ENCODE assay signal across 30 mouse cellular contexts in genomic region chr10:40918669-40919440, GRCm38 (mm10). TPM values are rescaled to one million over a fixed set of nuclear protein-coding genes. Genes with fewer than 3 reads are reported as not detected.
DNase-seq lines count a peak whose midpoint lies in the region; ATAC-seq and TF ChIP-seq lines count a peak whose summit lies in the region.
"Had no signal": no experiment of that assay in that cellular context is flagged by ENCODE, and none has a peak within 500 bp of the region (broad histone marks: within the 10 kb centered on the region; RNA-seq: fewer than 3 reads in every experiment).

No protein-coding gene starts in this region.

- no peak overlapping the region for H3K4me2 ChIP-seq in forebrain, postnatal 0 days (ENCODE audit: low read depth)
- H3K4me2 ChIP-seq in forebrain, embryonic 16.5 days (ENCODE audit: low read length) = no peak overlapping the region
- H3K4me2 ChIP-seq: forebrain, embryonic 13.5 days; heart, embryonic 13.5 days; limb, embryonic 12.5 days; midbrain, embryonic 12.5 days; neural tube, embryonic 15.5 days; stomach, embryonic 15.5 days had no signal

- 74% methylated on average over 8 of the region's 8 CpGs for WGBS in forebrain, postnatal 0 days
- WGBS in forebrain, embryonic 16.5 days = 78% methylated on average over 8 of the region's 8 CpGs

- no peaks in the 10 kb centered on the region for H3K27me3 ChIP-seq in forebrain, postnatal 0 days (ENCODE audit: insufficient read depth, low read length)
- H3K27me3 ChIP-seq in forebrain, embryonic 16.5 days (replicated peaks; ENCODE audit: control insufficient read depth, insufficient read depth, low read length) = no peaks in the 10 kb centered on the region
- H3K27me3 ChIP-seq in MEL (ENCODE audit: control insufficient read depth in 1 of 2, insufficient read depth in 2 of 2, low read length in 2 of 2) = no peaks in the 10 kb centered on the region
- H3K27me3 ChIP-seq: forebrain, embryonic 13.5 days; heart, embryonic 13.5 days; limb, embryonic 12.5 days; midbrain, embryonic 12.5 days; neural tube, embryonic 15.5 days; Patski; stomach, embryonic 15.5 days had no signal

- TF ChIP-seq POLR2A in MEL (IDR thresholded peaks at IDR 0.05; ENCODE audit: control insufficient read depth in 1 of 2, insufficient read depth in 1 of 2, low read depth in 1 of 2, low read length in 2 of 2, poor library complexity in 1 of 2) = no peak

- H3K9ac ChIP-seq in forebrain, postnatal 0 days = no peak overlapping the region
- H3K9ac ChIP-seq in forebrain, embryonic 16.5 days (replicated peaks; ENCODE audit: low read depth, low read length) = no peak overlapping the region
- H3K9ac ChIP-seq in MEL (ENCODE audit: control insufficient read depth, low read depth, low read length, poor library complexity, severe bottlenecking) = no peak overlapping the region
- H3K9ac ChIP-seq: forebrain, embryonic 13.5 days; heart, embryonic 13.5 days; limb, embryonic 12.5 days; liver, postnatal 0 days; midbrain, embryonic 12.5 days; neural tube, embryonic 15.5 days; stomach, embryonic 15.5 days had no signal

- 0 out of 4 replicates have a peak, but pooled peaks of 1 of the 2 experiments have one; percentile 6 for TF ChIP-seq EP300 in MEL (IDR thresholded peaks at IDR 0.05; ENCODE audit: low read depth in 1 of 2, low read length in 2 of 2)

- H3K4me1 ChIP-seq in forebrain, postnatal 0 days (ENCODE audit: insufficient read depth) = no peaks in the 10 kb centered on the region
- H3K4me1 ChIP-seq in forebrain, embryonic 16.5 days (replicated peaks; ENCODE audit: control insufficient read depth, insufficient read depth, low read length) = no peaks in the 10 kb centered on the region
- H3K4me1 ChIP-seq in MEL (ENCODE audit: control insufficient read depth in 1 of 2, insufficient read depth in 2 of 2, low read length in 2 of 2) = peaks cover 0 to 4% of the 10 kb centered on the region in 2 experiments; a peak in 2 of 4 replicates
- H3K4me1 ChIP-seq: limb, embryonic 12.5 days; midbrain, embryonic 12.5 days had no signal

- TF ChIP-seq CTCF in forebrain, postnatal 0 days (IDR thresholded peaks at IDR 0.05; ENCODE audit: low read depth) = no peak
- TF ChIP-seq CTCF in left cerebral cortex, adult 2 months (IDR thresholded peaks at IDR 0.05) = no peak
- TF ChIP-seq CTCF in MEL (IDR thresholded peaks at IDR 0.05 in 2 of 3, conservative IDR thresholded peaks at IDR 0.05 in 1 of 3; ENCODE audit: control insufficient read depth in 1 of 3, insufficient read depth in 1 of 3, low read depth in 2 of 3, low read length in 3 of 3, poor library complexity in 1 of 3, severe bottlenecking in 1 of 3) = no peak

- no peak for TF ChIP-seq RAD21 in MEL (IDR thresholded peaks at IDR 0.05; ENCODE audit: low read depth, low read length)

- DNase-seq in forebrain, postnatal 0 days = no peak
- no peak for DNase-seq in left cerebral cortex, adult 2 months (ENCODE audit: extremely low spot score in 1 of 2, low spot score in 2 of 2)
- no peak for DNase-seq in left cerebral cortex, adult 8-10 months (ENCODE audit: low spot score in 2 of 2)
- peak; percentile 56 for DNase-seq in MEL (ENCODE audit: low read depth, low spot score)
- peak; percentile 76 for DNase-seq in brain, adult 2 months (ENCODE audit: low read depth, low spot score)
- DNase-seq in right cerebral cortex, postnatal 36 days (ENCODE audit: low spot score in 2 of 2) = no peak
- no peak for DNase-seq in urinary bladder, adult 18-20 months (ENCODE audit: low spot score in 2 of 2)
- DNase-seq: adrenal gland, postnatal 25 days; cerebellum, adult 8-10 months; cerebellum, postnatal 36 days; heart, postnatal 10 days; kidney, adult 8-10 months; kidney, postnatal 4 days; liver, postnatal 0 days; lung, postnatal 36 days; retina, postnatal 1 day; right cerebral cortex, postnatal 14 days had no signal

- no peak overlapping the region for H3K27ac ChIP-seq in forebrain, postnatal 0 days (ENCODE audit: low read depth, low read length)
- no peak overlapping the region for H3K27ac ChIP-seq in forebrain, embryonic 16.5 days (ENCODE audit: low read length)
- H3K27ac ChIP-seq in left cerebral cortex, adult 2 months = peak overlapping the region; percentile 40; the same call in 1 of the 2 replicates
- no peak overlapping the region; the same call in 1 of the 2 replicates for H3K27ac ChIP-seq in MEL (ENCODE audit: control insufficient read depth, low read depth, low read length)
- H3K27ac ChIP-seq: forebrain, embryonic 13.5 days; heart, embryonic 13.5 days; kidney, postnatal 0 days; limb, embryonic 12.5 days; midbrain, embryonic 12.5 days; neural tube, embryonic 15.5 days; stomach, embryonic 15.5 days had no signal

- H3K9me3 ChIP-seq in forebrain, postnatal 0 days (ENCODE audit: low read length) = no peaks in the 10 kb centered on the region
- H3K9me3 ChIP-seq in forebrain, embryonic 16.5 days (ENCODE audit: control insufficient read depth, low read length) = no peaks in the 10 kb centered on the region
- no peaks in the 10 kb centered on the region for H3K9me3 ChIP-seq in MEL (replicated peaks; ENCODE audit: insufficient read depth, low read length)
- H3K9me3 ChIP-seq: forebrain, embryonic 13.5 days; heart, embryonic 13.5 days; limb, embryonic 12.5 days; midbrain, embryonic 12.5 days; neural tube, embryonic 15.5 days; stomach, embryonic 15.5 days had no signal

- intact Hi-C loops in left cerebral cortex, adult 2 months (cut with DNase I) = no loop called here

- peaks cover 7% of the 10 kb centered on the region for H3K36me3 ChIP-seq in forebrain, postnatal 0 days (ENCODE audit: insufficient read depth)
- no peaks in the 10 kb centered on the region for H3K36me3 ChIP-seq in forebrain, embryonic 16.5 days (ENCODE audit: control insufficient read depth, insufficient read depth)
- peaks cover 0 to 5% of the 10 kb centered on the region in 2 experiments; a peak in 2 of 4 replicates for H3K36me3 ChIP-seq in MEL (ENCODE audit: control insufficient read depth in 1 of 2, insufficient read depth in 2 of 2, low read length in 2 of 2)

- no peak overlapping the region for H3K4me3 ChIP-seq in forebrain, postnatal 0 days (ENCODE audit: low read depth, low read length)
- H3K4me3 ChIP-seq in forebrain, embryonic 16.5 days (replicated peaks; ENCODE audit: low read length) = no peak overlapping the region
- peak overlapping the region; percentile 2; the same call in 1 of the 2 replicates for H3K4me3 ChIP-seq in left cerebral cortex, adult 2 months
- no peak overlapping the region for H3K4me3 ChIP-seq in MEL (ENCODE audit: control insufficient read depth in 1 of 2, insufficient read depth in 1 of 2, low read depth in 2 of 2, low read length in 2 of 2)
- H3K4me3 ChIP-seq: forebrain, embryonic 13.5 days; heart, embryonic 13.5 days; limb, embryonic 12.5 days; midbrain, embryonic 12.5 days; neural tube, embryonic 15.5 days; stomach, embryonic 15.5 days had no signal

- H3K79me2 ChIP-seq in MEL (ENCODE audit: control insufficient read depth, insufficient read depth, low read length, poor library complexity) = no peaks in the 10 kb centered on the region; the same call in 1 of the 2 replicates

- peak; percentile 42; the same call in 1 of the 2 replicates for ATAC-seq in forebrain, postnatal 0 days
- no peak for ATAC-seq in forebrain, embryonic 16.5 days
- ATAC-seq: CD4-positive, CD25-positive, alpha-beta regulatory T cell, adult 4 months; forebrain, embryonic 13.5 days; intestine, embryonic 16.5 days; liver, postnatal 0 days had no signal

TF ChIP-seq in MEL, 35 proteins besides CTCF, POLR2A, EP300 and RAD21:
- no peak for TF ChIP-seq MAZ (IDR thresholded peaks at IDR 0.05; ENCODE audit: low read depth, low read length)
- TF ChIP-seq ZMIZ1 (IDR thresholded peaks at IDR 0.05; ENCODE audit: low read depth, low read length) = no peak
- TF ChIP-seq ZKSCAN1 (IDR thresholded peaks at IDR 0.05; ENCODE audit: low read depth, low read length) = no peak
- no peak for TF ChIP-seq USF1 (IDR thresholded peaks at IDR 0.05; ENCODE audit: low read depth, low read length)
- TF ChIP-seq MAX (IDR thresholded peaks at IDR 0.05; ENCODE audit: low read length) = no peak
- TF ChIP-seq ELF1 (IDR thresholded peaks at IDR 0.05; ENCODE audit: low read depth, low read length) = no peak
- no peak for TF ChIP-seq E2F4 (IDR thresholded peaks at IDR 0.05; ENCODE audit: borderline replicate concordance, low read depth, low read length)
- TF ChIP-seq TCF12 (IDR thresholded peaks at IDR 0.05; ENCODE audit: low read depth, low read length) = no peak
- TF ChIP-seq GABPA (IDR thresholded peaks at IDR 0.05; ENCODE audit: low read depth, low read length) = no peak; the same call in 1 of the 2 replicates
- no peak for TF ChIP-seq UBTF (IDR thresholded peaks at IDR 0.05; ENCODE audit: borderline replicate concordance, insufficient read depth, low read depth, low read length)
- TF ChIP-seq MAFK (IDR thresholded peaks at IDR 0.05; ENCODE audit: borderline replicate concordance, low read depth, low read length) = no peak

RNA-seq across cellular contexts. Expression of gene Wasf1, which starts 35.6 kb away (rescaled TPM):
- 24.4 and 31.0 TPM in 2 replicates for total RNA-seq in forebrain, postnatal 0 days (2014; rRNA removed)
- 182 and 197 TPM in 2 replicates for polyA plus RNA-seq in forebrain, postnatal 0 days (2015; fragmentation: Nextera tagmentation; extraction: Ambion mirVana)
- 105 and 113 TPM in 2 replicates for polyA plus RNA-seq in forebrain, embryonic 16.5 days (2015; fragmentation: Nextera tagmentation; extraction: Ambion mirVana)
- 100 to 1,000 TPM; 248 to 256 TPM for total RNA-seq in left cerebral cortex, adult 2 months (2021)
- 100 to 1,000 TPM; 218 to 240 (median 222) TPM for total RNA-seq in left cerebral cortex, adult 8-10 months (2022)
- 1.6 and 2.0 TPM in 2 replicates for total RNA-seq in MEL (2012; rRNA removed)
- 10 to 100 TPM in 1 of 2 experiments, not detected in 1; 14.4 TPM for polyA plus RNA-seq in MEL (2012; ENCODE audit: insufficient read depth in 1 of 2, insufficient read length in 2 of 2, low read depth in 1 of 2, low replicate concordance in 2 of 2, missing spikeins in 1 of 2)
- total RNA-seq: granulocyte monocyte progenitor cell, adult 5-6 weeks; megakaryocyte, adult 5-6 weeks had no signal

RNA-seq across cellular contexts. Expression of gene Cdc40, which starts 35.7 kb away (rescaled TPM):
- total RNA-seq in forebrain, postnatal 0 days (2014; rRNA removed) = 20.6 and 26.5 TPM in 2 replicates
- 11.0 and 15.5 TPM in 2 replicates for polyA plus RNA-seq in forebrain, postnatal 0 days (2015; fragmentation: Nextera tagmentation; extraction: Ambion mirVana)
- polyA plus RNA-seq in forebrain, embryonic 16.5 days (2015; fragmentation: Nextera tagmentation; extraction: Ambion mirVana) = 32.6 and 33.6 TPM in 2 replicates
- 10 to 100 TPM; 43.6 to 46.7 TPM for total RNA-seq in left cerebral cortex, adult 2 months (2021)
- 10 to 100 TPM; 39.4 to 42.8 (median 40.9) TPM for total RNA-seq in left cerebral cortex, adult 8-10 months (2022)
- total RNA-seq in MEL (2012; rRNA removed) = 11.9 and 12.8 TPM in 2 replicates
- polyA plus RNA-seq in MEL (2012; ENCODE audit: insufficient read depth in 1 of 2, insufficient read length in 2 of 2, low read depth in 1 of 2, low replicate concordance in 2 of 2, missing spikeins in 1 of 2) = 10 to 100 TPM; 35.5 to 68.5 TPM

Comparison
In these comparisons a context has a peak if more than half of its experiments do, and no peak if none do; other contexts are left out.
1. DNase-seq: peak in MEL (single experiment) and brain, adult 2 months (single experiment); none in forebrain, postnatal 0 days (single experiment), left cerebral cortex, adult 2 months (0 of 2), left cerebral cortex, adult 8-10 months (0 of 2), right cerebral cortex, postnatal 36 days (0 of 2) and urinary bladder, adult 18-20 months (0 of 2).